Mouse (Mus musculus) liver, adult 2 months (tissue): Measurements from ENCODE around the gene Pak6. TPM values are rescaled to one million over a fixed set of nuclear protein-coding genes. Genes with fewer than 3 reads are reported as not detected.

Experiments used
- DNase-seq: peaks from one replicate; pipeline ENCODE4 v3.0.0-alpha.2; 2011; ENCODE audit warnings: low read depth, low spot score; ENCODE audit errors: extremely low read depth
- H3K27ac ChIP-seq: fragments of 200-500 bp; replicated peaks from 2 replicates; pipeline ENCODE4 v1.5.1; 2012; ENCODE audit warnings: low read depth, mild to moderate bottlenecking, control low read depth, inconsistent platforms, low read length; ENCODE audit not compliant: insufficient read depth
- H3K27me3 ChIP-seq: fragments of 200-500 bp; 2 replicates; pipeline ENCODE4 v1.6.1; 2012; ENCODE audit warnings: mild to moderate bottlenecking, moderate library complexity, low read length, inconsistent platforms; ENCODE audit not compliant: control insufficient read depth, insufficient read depth
- H3K36me3 ChIP-seq: fragments of 200-500 bp; 2 replicates; pipeline ENCODE4 v1.6.1; 2012; ENCODE audit warnings: low read length, inconsistent platforms; ENCODE audit not compliant: control insufficient read depth, insufficient read depth
- H3K4me1 ChIP-seq: fragments of 200-500 bp; 2 replicates; pipeline ENCODE4 v1.6.1; 2011; ENCODE audit warnings: low read length; ENCODE audit not compliant: control insufficient read depth, insufficient read depth
- H3K4me3 ChIP-seq: fragments of 200-500 bp; 2 replicates; pipeline ENCODE4 v1.5.1; 2011; ENCODE audit warnings: low read depth, mild to moderate bottlenecking, control low read depth, low read length, moderate library complexity; ENCODE audit not compliant: insufficient read depth
- H3K79me2 ChIP-seq: fragments of 200-500 bp; 2 replicates; pipeline ENCODE4 v1.6.1; 2012; ENCODE audit warnings: inconsistent platforms, mild to moderate bottlenecking, low read length, moderate library complexity; ENCODE audit not compliant: control insufficient read depth, insufficient read depth
- H3K9ac ChIP-seq: fragments of 200-500 bp; 2 replicates; pipeline ENCODE4 v1.6.1; 2012; ENCODE audit warnings: low read depth, mild to moderate bottlenecking, control low read depth, inconsistent platforms, low read length
- CTCF ChIP-seq: fragments of 200-500 bp; IDR thresholded peaks from 2 replicates; pipeline ENCODE4 v1.5.1; 2011; ENCODE audit warnings: low read depth, low read length, control low read depth
- POLR2A ChIP-seq: fragments of 200-500 bp; IDR thresholded peaks from 2 replicates; pipeline ENCODE4 v1.6.1; 2011; ENCODE audit warnings: low read length, control low read depth; ENCODE audit not compliant: insufficient read depth; ENCODE audit errors: extremely low read depth
- WGBS: fragments of 180-500 bp; shearing (Covaris S2); methylation state at CpG from one replicate; pipeline ENCODE4 v1.1.7; 2018; 5-methylcytosine and 5-hydroxymethylcytosine counted together
- polyA plus RNA-seq: library from polyadenylated mRNA; depleted of rRNA; stranded (reverse); fragments of >200 nt; gene quantifications from 2 replicates; pipeline ENCODE4 v1.2.3, GENCODE M21; 2012
- total RNA-seq: library from RNA; depleted of rRNA; stranded (reverse); fragments of >200 nt; gene quantifications from 2 replicates; pipeline ENCODE4 v1.2.3, GENCODE M21; 2014

Pak6 gene
- total and polyA plus RNA-seq, 2 experiments: 0.23 TPM; not detected in 1

GRCm38 (mm10) chr2:118677817-118678216 lies 14.7 kb downstream of the Pak6 start:
- no peak overlapping the region for H3K27ac ChIP-seq
- TF ChIP-seq POLR2A: no peak
- TF ChIP-seq CTCF: no peak
- H3K4me1 ChIP-seq: no peaks in the 10 kb centered on the region
- no peaks in the 10 kb centered on the region for H3K36me3 ChIP-seq
- H3K79me2 ChIP-seq: no peaks in the 10 kb centered on the region
- DNase-seq: peak; percentile 36
- H3K9ac ChIP-seq: no peak overlapping the region
- no peak overlapping the region; the same call in 1 of the 2 replicates for H3K4me3 ChIP-seq
- H3K27me3 ChIP-seq: peaks cover 13% of the 10 kb centered on the region; the same call in 1 of the 2 replicates
- 16% methylated on average over 4 of the region's 4 CpGs for WGBS

GRCm38 (mm10) chr2:118679577-118679976 lies 16.5 kb downstream of the Pak6 start:
- H3K79me2 ChIP-seq: no peaks in the 10 kb centered on the region
- WGBS: 82% methylated on average over 3 of the region's 3 CpGs
- TF ChIP-seq POLR2A (no peak), CTCF (no peak)
- no peak overlapping the region for H3K27ac ChIP-seq
- H3K27me3 ChIP-seq: peaks cover 13% of the 10 kb centered on the region; the same call in 1 of the 2 replicates
- no peak overlapping the region for H3K9ac ChIP-seq
- DNase-seq: no peak
- no peak overlapping the region for H3K4me3 ChIP-seq
- no peaks in the 10 kb centered on the region for H3K36me3 ChIP-seq
- H3K4me1 ChIP-seq: no peaks in the 10 kb centered on the region

- no peak for DNase-seq
- no peak for TF ChIP-seq CTCF
- no peak for TF ChIP-seq POLR2A
- H3K27ac ChIP-seq: no peak overlapping the region
- H3K9ac ChIP-seq: no peak overlapping the region
- H3K4me1 ChIP-seq: no peaks in the 10 kb centered on the region
- no peaks in the 10 kb centered on the region for H3K79me2 ChIP-seq
- peaks cover 13% of the 10 kb centered on the region; the same call in 1 of the 2 replicates for H3K27me3 ChIP-seq
- 95% methylated on average over 6 of the region's 6 CpGs for WGBS
- H3K36me3 ChIP-seq: no peaks in the 10 kb centered on the region
- no peak overlapping the region for H3K4me3 ChIP-seq
Observed at GRCm38 (mm10) chr2:118680926-118681325, 17.8 kb downstream of the Pak6 start.

- no peak for DNase-seq
- TF ChIP-seq CTCF (no peak), POLR2A (no peak)
- 80% methylated on average over 8 of the region's 8 CpGs for WGBS
- no peak overlapping the region for H3K4me3 ChIP-seq
- H3K27ac ChIP-seq: no peak overlapping the region
- no peaks in the 10 kb centered on the region for H3K4me1 ChIP-seq
- H3K9ac ChIP-seq: no peak overlapping the region
- no peaks in the 10 kb centered on the region for H3K36me3 ChIP-seq
- no peaks in the 10 kb centered on the region for H3K27me3 ChIP-seq
- no peaks in the 10 kb centered on the region for H3K79me2 ChIP-seq
Observed at GRCm38 (mm10) chr2:118682544-118683260, 19.6 kb downstream of the Pak6 start.

GRCm38 (mm10) chr2:118685088-118685487 lies 22.0 kb downstream of the Pak6 start:
- DNase-seq: no peak
- TF ChIP-seq CTCF (no peak), POLR2A (no peak)
- H3K4me3 ChIP-seq: no peak overlapping the region
- no peaks in the 10 kb centered on the region for H3K79me2 ChIP-seq
- no peak overlapping the region for H3K9ac ChIP-seq
- no peaks in the 10 kb centered on the region for H3K4me1 ChIP-seq
- no peaks in the 10 kb centered on the region for H3K27me3 ChIP-seq
- H3K27ac ChIP-seq: no peak overlapping the region
- H3K36me3 ChIP-seq: no peaks in the 10 kb centered on the region
- WGBS: 88% methylated on average over 4 of the region's 4 CpGs

- no peaks in the 10 kb centered on the region for H3K36me3 ChIP-seq
- no peaks in the 10 kb centered on the region for H3K79me2 ChIP-seq
- no peak for DNase-seq
- H3K27ac ChIP-seq: no peak overlapping the region
- WGBS: 60% methylated on average over 8 of the region's 8 CpGs
- TF ChIP-seq POLR2A (no peak), CTCF (no peak)
- no peaks in the 10 kb centered on the region for H3K27me3 ChIP-seq
- H3K9ac ChIP-seq: no peak overlapping the region
- H3K4me3 ChIP-seq: no peak overlapping the region
- no peaks in the 10 kb centered on the region for H3K4me1 ChIP-seq
Observed at GRCm38 (mm10) chr2:118686693-118687092, 23.6 kb downstream of the Pak6 start.
